Mouse (Mus musculus) adrenal gland, adult 8-10 months (tissue): ENCODE data around the gene Ccdc84. TPM values are rescaled to one million over a fixed set of nuclear protein-coding genes. Genes with fewer than 3 reads are reported as not detected.
"Not testable (repeated sequence)": the region's sequence is repeated elsewhere in the genome, so short reads cannot be mapped to it uniquely, and the experiment has no call there.

Source experiments
- DNase-seq: peaks from one replicate; pipeline ENCODE4 v3.0.0; 2022
- total RNA-seq, 4 experiments: library from RNA; stranded (reverse); gene quantifications; 2 replicates each; pipeline ENCODE4 v1.2.4; 2022

Gene Ccdc84
- total RNA-seq: 10 to 100 TPM; 14.9 to 29.6 (median 25.7) TPM

DNA sequence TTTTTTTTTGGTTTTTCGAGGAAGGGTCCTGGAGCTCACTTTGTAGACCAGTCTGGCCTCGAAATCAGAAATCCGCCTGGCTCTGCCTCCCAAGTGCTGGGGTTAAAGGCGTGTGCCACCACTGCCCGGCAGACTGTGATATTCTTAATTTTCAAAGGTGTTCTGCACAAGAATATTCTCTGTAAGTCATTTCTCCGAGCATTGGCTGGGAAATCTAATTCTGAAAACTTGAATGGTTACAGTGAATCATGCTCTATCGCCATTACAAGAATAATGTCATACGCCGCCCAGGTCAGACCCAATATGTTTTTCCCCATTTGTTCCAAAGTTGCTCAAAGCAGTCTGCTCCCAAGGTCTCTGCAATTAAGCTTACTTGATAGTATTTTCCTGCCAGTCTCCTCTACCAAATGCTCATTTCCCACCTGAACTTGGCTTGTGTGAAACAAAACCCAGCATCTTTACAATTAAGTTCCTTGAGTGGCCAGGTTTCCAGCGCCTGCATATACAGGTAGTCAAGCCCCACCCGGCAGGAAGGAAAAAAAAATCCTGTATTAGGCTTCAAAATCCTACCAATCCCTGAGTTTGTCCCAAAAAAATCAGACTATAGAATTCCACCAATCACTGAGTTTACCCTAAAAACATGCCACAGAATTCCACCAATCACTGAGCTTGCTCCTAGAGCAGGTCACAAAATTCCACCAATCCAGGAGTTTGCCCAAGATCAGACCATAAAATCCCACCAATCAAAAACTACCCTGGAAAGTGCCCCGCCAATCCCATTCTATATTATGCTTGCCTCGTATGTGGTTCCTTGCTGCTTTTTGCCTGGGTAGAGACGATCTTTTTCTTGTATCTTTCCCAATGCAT is at the start of gene Ccdc84:
Gene Ccdc84 (minus strand): TSS at position 51 of the 867 bp plus-strand sequence.
- DNase-seq: no peak

DNA sequence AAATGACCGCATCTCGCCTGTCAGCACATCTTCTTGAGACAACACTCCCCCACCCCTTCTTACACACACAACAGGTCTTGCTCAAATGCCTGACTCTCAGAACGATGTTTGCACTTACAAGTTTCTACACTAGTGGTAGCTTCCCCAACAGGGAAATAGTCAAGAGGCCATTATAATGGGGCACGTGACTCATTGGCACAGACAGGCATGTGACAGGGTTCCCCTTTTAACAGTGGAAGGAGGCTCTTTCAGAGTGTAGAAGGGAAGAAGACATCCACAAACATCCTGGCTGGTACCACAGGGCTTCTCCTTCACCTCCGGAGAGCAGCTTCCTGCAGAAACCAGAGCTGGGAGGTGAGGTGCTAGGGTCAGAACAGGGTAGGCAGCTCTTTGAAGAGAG is 43.6 kb upstream of the Ccdc84 start:
- DNase-seq: no peak

DNA sequence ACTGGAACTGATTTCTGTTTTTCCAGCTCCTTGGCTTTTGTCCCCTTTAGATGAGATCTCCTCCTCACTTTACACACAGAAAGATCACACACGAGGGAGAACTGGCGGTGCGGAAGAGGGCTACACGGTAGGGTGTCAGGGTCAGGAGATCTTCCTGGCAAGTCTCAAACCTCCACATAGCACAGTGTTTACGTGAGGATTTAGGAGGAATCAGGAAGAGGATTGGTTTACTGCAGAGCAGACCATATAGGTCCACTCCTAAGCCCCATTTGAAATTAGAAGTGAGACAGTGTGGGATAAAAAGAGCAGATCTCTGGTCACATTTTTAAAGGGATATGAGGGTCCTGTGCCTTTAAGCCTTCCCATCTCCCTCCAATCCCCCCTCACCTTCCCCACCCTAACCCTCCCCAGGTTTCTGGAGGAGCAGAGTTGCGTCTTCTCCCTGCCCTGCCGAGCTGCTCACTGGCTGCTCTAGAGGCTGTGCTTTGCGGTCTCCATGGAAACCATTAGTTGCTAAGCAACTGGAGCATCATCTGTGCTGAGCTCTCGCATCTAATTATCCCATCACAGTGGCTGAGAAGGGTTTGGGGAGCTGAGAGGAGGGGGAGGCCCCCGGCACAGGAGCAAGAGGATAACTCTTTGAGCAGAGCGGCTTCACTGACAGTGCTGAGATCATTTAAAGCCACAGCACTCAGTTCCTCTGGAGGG is 38.8 kb upstream of the Ccdc84 start:
- no peak for DNase-seq

DNA sequence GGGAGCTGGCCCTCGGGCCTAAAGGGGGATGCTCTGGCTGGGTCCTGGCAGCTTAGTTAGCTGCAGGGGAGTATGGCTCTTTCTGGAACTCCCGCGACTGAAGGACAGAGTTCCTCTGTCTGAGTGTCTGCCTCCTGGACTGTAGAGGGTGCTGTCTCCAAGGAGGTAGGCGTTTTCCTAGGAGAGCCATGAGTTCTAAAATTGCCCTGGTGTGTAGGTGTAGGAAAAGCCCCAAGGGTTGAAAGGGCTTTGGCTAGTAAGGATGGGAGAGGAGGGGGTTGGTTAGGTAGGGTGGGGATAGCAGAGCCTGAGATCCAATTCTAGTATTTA is 36.5 kb upstream of the Ccdc84 start, which contains the start of gene Upk2:
Gene Upk2 (minus strand): TSS at position 86 of the 330 bp plus-strand sequence.
- DNase-seq: no peak

DNA sequence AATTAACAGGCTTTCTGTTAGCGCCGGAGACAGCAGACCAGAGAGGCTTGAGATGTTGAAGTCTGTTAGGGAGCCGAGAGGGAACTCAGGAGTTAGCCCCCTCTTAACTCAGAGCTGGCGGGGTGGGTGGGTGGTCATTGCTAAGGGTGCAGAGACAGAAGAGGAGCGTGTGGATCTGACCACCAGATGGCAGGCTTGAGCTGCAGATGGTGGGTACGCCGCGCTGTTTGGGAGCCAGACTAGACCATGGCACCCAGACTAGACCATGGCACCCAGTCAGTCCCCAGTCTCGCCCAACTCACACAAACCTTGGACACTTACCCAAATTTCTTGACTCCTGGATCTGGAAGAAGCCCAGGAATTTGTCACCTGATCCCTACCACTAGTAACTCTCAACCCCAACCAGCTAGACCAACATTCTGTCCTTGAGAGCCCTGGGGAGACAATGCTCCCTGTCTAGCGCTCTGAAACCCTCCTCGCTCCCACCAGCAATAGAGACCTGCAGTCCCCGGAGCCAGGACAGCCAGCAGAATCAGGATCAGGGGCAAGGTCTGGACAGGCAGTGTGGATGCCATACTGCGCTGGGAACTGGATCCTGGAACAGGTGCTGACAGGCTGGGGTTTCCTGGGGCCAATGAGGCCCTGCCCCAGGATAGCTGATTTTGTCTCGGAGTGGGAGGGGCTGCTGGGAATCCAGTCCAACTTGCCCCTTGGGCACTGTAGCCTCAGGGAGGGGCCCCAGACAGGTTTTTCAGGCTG is 35.9 kb upstream of the Ccdc84 start:
- peak; percentile 58 for DNase-seq

DNA sequence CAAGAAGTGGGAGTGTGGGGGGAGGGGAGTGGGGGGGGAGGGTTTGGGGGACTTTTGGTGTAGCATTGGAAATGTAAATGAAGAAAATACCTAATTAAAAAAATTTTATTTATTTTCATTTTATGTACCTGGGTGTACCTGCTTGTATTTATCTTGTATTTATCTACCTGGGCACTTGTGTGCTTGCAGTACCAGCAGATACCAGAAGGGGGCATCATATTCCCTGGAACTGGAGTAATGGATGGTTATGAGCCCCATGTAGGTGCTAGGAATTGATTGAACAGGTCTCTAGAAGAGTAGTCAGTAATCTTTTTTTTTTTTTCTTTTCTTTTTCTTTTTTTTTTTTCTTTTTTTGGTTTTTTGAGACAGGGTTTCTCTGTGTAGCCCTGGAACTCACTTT is 32.0 kb upstream of the Ccdc84 start:
- DNase-seq: no peak

DNA sequence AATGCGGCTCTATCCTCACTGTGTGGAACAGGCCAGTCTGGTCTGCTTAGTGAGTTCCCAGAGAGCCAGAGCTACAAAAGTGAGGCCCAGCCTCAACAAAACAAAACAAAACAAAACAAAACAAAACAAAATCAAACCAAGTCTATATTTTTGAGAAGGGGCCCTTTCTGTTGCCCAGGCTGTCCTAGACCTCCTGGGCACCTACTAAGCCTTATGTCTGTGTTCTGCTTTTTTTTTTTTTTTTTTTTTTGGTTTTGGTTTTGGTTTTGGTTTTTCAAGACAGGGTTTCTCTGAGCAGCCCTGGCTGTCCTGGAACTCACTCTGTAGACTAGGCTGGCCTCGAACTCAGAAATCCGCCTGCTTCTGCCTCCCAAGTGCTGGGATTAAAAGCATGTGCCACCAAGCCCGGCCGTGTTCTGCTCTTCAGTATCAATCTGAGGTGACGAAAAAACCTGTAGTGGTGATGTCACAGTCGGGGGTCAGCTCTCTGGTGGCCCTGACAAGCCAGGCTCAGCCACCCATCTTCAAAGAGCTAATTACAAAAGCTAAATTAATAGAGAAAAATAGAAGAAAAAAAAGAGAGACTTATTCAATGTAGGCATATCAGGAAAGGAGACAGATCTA is 26.1 kb upstream of the Ccdc84 start:
- not testable (repeated sequence) for DNase-seq

DNA sequence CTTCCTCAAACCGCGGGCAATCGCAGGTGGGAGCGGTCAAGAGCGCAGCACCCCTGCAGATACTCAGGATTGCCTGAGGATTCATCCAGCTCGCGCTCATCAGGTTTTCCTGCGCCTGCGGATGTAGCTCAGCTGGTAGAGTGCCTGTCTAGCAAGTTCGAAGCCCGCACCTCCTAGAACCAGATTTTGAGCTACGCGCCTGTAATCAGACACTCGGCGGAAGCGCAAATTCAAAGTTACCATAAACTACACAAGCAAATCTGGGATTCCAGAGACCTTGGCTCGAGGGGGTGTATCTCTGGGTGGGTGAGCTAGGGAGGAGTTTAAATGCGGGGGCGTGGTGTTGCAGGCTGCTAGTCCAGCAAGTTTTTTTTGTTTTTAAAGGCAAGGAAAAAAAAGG is 22.6 kb upstream of the Ccdc84 start, which contains the start of gene Foxr1:
Gene Foxr1 (minus strand): TSS at position 176 of the 400 bp plus-strand sequence.
- DNase-seq: no peak

DNA sequence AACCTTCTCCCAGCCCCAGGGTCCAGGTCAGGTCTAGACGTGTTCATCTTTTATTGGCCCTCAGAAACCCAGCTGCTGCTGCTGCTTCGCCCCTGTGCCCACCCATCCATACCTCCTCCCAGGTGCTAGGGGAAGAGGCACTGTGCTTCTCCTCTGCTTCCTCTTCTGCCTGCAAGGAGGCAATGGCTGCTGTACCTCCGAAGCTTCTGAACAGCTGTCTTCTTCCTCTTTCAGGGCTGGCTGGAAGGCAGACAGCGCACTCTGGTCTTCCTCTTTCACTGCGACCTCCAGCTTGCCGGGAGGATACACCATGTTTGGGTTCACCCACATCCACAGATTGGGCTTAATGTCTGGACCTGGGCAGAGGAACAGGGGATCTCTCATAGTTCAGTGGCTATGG is 17.4 kb upstream of the Ccdc84 start:
- no peak for DNase-seq

DNA sequence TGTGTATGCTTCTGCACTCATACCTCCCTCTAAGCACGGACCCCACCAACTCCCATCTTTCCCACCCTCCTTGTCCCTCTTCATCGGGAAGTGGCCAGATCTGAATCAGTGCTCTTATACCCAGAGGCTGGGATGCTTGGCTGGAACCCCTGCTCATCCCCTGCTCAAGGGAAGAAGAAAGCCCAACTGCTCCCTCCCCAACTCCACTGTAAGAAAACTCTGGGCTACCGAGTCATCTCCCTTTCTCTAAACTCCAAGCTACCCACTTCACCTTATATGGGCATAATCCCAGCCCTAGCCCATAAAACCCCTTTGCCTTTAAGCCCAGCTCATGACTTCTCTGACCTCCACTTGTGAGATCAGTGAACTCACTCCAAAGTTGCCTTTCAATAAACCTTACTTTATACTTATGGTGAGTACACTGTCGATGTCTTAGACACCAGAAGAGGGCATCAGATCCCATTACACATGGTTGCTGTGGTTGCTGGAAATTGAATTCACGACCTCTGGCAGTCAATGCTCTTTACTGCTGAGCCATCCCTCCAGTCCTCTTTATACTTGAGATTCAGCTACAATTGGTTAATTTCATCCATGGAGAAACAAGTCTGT is 14.3 kb upstream of the Ccdc84 start:
- no peak for DNase-seq

DNA sequence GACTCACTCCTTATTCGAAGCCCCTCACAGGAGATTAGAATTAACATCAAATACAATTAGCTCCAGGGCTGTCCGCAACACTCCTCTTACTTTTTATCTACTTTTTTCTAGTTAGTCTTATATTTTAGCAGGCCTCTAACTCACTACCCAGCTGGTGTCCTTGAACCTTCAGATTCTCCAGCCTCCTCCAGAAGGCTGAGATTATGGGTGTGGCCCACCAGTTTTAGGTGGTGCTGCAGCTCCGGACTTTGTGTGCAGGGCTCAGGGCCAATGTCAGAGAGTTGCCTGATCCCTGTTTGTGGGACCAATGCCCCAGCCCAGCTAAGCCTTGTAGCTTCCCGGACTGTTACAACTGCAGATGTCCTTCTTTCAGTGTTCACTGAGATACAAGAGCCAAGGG is 5.2 kb upstream of the Ccdc84 start:
- DNase-seq: no peak

DNA sequence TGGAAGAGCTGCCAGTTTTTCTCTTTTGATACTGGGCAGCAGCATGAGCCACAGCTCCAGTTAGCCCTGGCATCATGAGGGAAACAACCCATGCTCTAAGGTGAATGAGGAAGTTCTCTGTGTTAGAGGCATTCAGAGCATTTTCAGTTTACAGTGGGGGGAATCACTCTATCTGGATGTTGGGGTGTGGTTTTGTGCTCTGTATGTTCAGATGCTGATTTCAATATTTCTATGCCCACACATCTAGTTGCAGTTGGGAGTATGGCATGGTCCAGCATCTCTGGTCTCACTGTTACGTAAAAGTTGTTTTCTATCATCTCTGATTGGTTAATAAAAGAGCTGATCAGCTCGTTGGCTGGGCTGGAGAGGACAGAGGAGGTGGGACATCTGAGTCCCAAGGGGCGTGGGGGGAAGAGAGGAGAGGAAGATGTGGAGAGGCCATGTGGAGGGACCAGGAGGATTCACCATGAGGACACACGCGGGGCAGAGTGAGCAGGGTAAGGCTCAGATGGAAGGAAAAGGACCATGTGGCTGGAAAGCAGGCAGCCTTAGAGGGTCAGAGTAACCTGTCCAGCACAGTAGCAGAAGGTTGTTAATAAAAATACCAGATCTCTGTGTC is 2.0 kb upstream of the Ccdc84 start:
- no peak for DNase-seq

DNA sequence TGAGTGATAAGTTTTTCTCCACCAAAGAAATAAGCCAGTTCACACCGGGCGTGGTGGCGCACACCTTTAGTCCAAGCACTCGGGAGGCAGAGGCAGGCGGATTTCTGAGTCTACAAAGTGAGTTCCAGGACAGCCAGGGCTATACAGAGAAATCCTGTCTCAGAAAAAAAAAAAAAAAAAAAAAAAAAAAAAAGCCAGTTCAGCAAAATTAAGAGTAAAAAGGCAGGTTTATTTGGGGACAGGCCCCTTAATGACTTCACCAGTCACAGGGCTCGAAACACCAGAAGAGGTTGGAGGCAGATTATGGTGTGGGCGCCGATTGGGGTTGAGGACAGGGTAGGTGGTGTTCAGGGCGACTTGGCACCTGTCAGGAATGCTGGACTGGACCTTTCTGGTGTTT is 1.4 kb upstream of the Ccdc84 start:
- DNase-seq: not testable (repeated sequence)

DNA sequence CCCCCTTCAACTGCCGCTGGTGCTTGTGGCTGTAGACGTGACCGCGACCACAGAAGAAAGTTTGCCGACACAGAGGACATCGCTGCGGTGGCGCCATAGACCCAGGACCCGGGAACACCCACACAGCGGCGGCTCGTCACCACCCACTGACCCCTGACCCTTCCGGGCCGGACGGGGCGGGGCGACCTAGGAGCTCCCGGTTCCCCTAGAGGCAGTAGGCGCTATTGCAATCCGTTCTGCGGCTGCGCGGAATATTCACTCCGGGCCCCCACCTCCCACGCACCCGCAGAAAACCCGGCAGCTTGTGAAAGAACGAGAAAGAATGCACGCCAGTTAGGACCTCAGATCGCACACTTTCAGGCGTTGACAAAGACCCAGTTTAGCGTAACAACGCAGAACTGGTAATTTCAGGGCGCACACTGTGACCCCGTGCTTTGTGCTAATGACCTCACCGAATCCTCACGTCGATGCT is 441 bp downstream of the Ccdc84 start:
- peak; percentile 91 for DNase-seq

DNA sequence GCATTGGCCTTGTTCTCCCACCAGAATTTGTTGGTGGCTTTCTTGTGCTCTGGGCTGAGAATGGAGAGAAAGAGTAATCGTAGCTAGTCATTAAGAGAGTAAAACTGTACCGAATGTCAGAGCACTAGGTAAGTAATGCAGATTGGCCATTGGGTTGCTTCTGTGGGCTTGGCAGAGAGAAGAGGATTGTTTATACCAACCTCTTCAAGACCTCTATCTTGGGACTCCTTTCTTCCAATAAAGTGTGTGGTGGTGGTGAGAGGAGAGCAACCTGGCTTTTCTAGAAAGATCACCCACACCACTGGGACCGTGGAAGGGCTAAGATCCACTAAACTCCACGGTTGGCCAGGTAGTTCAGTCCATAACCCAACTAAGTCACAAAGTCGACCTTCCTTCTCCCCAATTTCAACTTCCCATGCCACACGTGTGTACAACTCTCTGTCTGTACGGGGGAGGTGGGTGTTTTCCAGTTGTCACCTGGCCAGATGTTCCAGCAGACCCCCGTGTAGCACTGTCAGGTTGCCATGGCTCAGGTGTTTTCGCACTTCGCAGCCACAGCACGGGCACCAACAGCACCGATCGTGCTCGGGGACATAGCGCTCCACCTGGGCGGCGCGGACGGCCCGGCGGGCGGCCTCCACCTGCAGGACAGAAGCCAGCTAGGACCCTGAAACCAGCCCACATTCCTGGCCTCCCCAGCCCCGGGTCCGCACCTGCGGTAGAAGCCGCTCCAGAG is 1.0 kb downstream of the Ccdc84 start:
- no peak for DNase-seq

DNA sequence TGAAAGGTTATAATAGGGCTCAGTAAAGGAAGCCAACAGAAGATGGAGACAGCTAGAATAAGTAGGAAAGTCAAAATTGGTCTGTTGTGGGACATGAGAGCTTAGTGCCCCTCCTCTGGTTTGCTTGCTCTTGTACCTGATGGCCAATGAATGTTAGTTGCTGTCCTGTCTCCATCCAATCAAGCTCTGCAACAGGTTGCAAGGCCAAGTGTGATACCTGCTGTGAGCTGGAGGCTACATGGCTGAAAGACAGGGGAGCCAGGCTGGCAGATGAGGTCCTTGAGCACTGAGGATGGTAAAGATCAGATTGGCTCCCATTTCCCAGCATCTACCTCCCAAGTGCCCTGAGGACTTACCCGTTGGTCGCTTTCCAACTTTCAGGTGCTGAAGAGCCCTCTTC is 5.6 kb downstream of the Ccdc84 start:
- no peak for DNase-seq

DNA sequence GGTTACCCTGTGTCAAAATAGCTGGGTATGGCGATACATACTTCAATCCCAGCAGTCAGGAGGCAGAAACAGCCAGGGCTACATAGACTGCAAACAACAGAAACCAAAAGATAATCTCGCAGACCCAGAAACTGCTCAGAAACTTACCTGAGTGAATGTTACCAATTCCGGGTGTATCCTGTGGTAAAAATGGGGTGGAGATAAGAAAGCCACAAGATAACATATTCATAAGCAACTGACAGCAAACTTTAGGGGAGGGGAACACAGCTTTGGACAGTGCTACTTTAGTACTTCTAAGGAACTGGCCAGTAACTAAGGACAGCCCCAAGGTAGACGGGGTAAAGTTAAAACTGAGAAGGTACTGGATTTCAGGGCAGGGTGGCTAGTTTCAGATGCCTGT is 6.1 kb downstream of the Ccdc84 start:
- no peak for DNase-seq

DNA sequence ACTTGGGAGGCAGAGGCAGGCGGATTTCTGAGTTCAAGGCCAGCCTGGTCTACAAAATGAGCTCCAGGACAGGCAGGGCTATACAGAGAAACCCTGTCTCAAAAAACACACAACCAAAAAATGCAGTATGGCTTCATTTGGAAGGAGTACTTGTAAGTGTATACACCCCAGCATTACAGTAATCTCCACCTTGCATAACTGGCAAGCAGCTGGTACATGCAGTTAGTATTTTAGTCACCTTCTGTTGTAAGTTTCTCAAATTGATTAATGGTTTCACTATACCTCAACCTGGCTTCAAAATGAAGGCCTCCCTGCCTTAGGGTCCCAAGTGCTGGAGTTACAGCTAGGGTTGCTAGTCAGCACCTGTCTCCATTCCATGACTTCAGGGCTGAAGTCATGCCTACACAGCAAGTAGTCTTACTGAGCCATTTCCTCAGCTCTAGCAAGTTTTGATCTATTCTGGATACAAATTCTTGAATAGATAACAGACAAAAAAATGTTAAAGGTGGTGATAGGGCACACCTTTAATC is 6.7 kb downstream of the Ccdc84 start:
- no peak for DNase-seq

DNA sequence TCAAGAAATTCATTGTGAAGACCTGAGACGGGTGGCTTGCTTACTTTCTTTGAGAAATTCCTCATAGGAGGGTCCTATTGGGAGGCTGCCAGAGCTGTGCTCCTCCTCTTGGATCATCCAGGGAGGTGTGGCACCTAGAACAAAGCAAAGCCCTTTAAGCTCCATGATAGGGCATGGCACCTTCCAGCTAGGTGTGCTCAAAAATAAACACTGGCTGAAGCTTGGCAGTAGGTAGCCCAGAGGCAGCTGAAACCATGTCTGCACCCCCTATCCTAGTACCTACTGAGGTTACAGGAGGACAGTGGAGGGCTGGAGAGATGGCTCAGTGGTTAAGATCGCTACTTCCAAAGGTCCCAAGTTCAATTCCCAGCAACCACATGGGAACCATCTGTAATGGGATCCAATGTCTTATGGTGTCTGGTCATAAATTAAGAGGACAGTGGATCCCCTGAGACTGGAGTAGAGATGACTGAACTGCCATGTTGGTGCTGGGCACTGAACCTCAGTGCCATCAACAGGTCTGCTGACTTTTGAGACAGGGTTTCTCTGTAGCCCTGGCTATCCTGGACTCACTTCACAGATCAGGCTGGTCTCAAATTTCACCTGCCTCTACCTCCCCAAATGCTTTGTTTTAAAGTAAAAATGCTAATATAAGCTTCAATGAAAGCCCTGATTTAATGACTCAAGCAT is 7.6 kb downstream of the Ccdc84 start:
- DNase-seq: no peak

DNA sequence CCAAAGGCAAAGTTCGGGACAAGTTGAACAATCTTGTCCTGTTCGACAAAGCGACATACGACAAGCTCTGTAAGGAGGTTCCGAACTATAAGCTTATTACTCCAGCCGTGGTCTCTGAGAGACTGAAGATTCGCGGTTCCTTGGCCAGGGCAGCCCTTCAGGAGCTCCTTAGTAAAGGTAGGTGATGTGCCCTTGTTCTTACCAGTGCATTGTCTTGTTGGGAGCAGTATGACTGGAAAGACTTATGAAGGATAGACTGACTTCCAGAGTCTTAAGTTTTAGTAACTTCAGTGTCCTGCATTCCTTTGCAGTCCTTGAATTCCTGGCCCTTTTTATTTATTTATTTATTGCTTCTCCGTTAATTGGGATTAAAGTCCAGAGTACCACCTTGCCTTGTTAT is 9.7 kb downstream of the Ccdc84 start:
- DNase-seq: not testable (repeated sequence)
